Comparison of ENCODE assay signal across 22 mouse cellular contexts in genomic region chr12:111065330-111065729, GRCm38 (mm10).
"Had no signal": no experiment of that assay in that cellular context is flagged by ENCODE, and none has a peak within 500 bp of the region (broad histone marks: within the 10 kb centered on the region; RNA-seq: fewer than 3 reads in every experiment).

No protein-coding gene starts in this region.

- H3K27ac ChIP-seq: liver, embryonic 14.5 days; lung, embryonic 15.5 days; macrophage; neural tube, embryonic 13.5 days; neural tube, embryonic 15.5 days had no signal

- H3K4me3 ChIP-seq: lung, embryonic 15.5 days; myocyte; neural tube, embryonic 13.5 days; neural tube, embryonic 15.5 days had no signal

- DNase-seq: liver, postnatal 0 days; lung, adult 2 months; lung, postnatal 14 days; lung, postnatal 36 days; midbrain, embryonic 14.5 days; retina, postnatal 1 day; right cerebral cortex, adult 18-20 months; right cerebral cortex, postnatal 25 days; right cerebral cortex, postnatal 4 days; spleen, adult 18-20 months; thymus, adult 18-20 months; thymus, postnatal 25 days; thymus, postnatal 4 days had no signal

- H3K9ac ChIP-seq: liver, embryonic 14.5 days; liver, postnatal 0 days; lung, embryonic 15.5 days; neural tube, embryonic 13.5 days; neural tube, embryonic 15.5 days had no signal

- H3K27me3 ChIP-seq: lung, embryonic 15.5 days; neural tube, embryonic 13.5 days; neural tube, embryonic 15.5 days had no signal

- H3K4me1 ChIP-seq: lung, embryonic 15.5 days had no signal

- H3K36me3 ChIP-seq: neural tube, embryonic 13.5 days; neural tube, embryonic 15.5 days had no signal

- H3K9me3 ChIP-seq: lung, embryonic 15.5 days; neural tube, embryonic 13.5 days; neural tube, embryonic 15.5 days had no signal

- ATAC-seq: liver, postnatal 0 days; lung, postnatal 0 days; midbrain, embryonic 16.5 days had no signal

- H3K4me2 ChIP-seq: lung, embryonic 15.5 days; midbrain, embryonic 11.5 days; neural tube, embryonic 13.5 days; neural tube, embryonic 15.5 days had no signal
